Mouse (Mus musculus): ENCODE results near the gene Olfr1153. TPM values are rescaled to one million over a fixed set of nuclear protein-coding genes. Genes with fewer than 3 reads are reported as not detected.

The Olfr1153 gene
- not detected in 2 replicates for total RNA-seq (2012; rRNA removed)

- no peak for DNase-seq (ENCODE audit: low read depth, low spot score)
- in situ Hi-C loops (cut with MboI; ENCODE audit: low sequenced_read_pairs in 2 of 2, unreplicated experiment in 2 of 2), result no loop called here
- H3K36me3 ChIP-seq (ENCODE audit: control insufficient read depth, insufficient read depth, low read length, poor library complexity, severe bottlenecking), result no peaks in the 10 kb centered on the region
- no peaks in the 10 kb centered on the region for H3K4me1 ChIP-seq (ENCODE audit: control insufficient read depth in 2 of 2, insufficient read depth in 2 of 2, low read length in 2 of 2, poor library complexity in 1 of 2)
- H3K27ac ChIP-seq (ENCODE audit: insufficient read depth, low read depth, low read length, poor library complexity, severe bottlenecking), result no peak within 1 kb of the TSS
- H3K4me3 ChIP-seq (ENCODE audit: insufficient read depth in 1 of 2, low read depth in 1 of 2, low read length in 2 of 2, poor library complexity in 1 of 2, severe bottlenecking in 1 of 2), result no peak within 1 kb of the TSS
- no peaks in the 10 kb centered on the region for H3K9me3 ChIP-seq (ENCODE audit: control insufficient read depth, insufficient read depth, low read depth, low read length)
- H3K9ac ChIP-seq (ENCODE audit: insufficient read depth, low read depth, low read length, poor library complexity, severe bottlenecking), result no peak within 1 kb of the TSS
- TF ChIP-seq MAFK (IDR thresholded peaks at IDR 0.05; ENCODE audit: insufficient read depth, low read depth, low read length) (no peak), ZNF384 (IDR thresholded peaks at IDR 0.05; ENCODE audit: low read depth, low read length) (no peak), HCFC1 (IDR thresholded peaks at IDR 0.05; ENCODE audit: borderline replicate concordance, insufficient read depth, low read length) (no peak), CHD2 (IDR thresholded peaks at IDR 0.05; ENCODE audit: low read depth, low read length) (no peak), ZC3H11A (IDR thresholded peaks at IDR 0.05; ENCODE audit: borderline replicate concordance, low read depth, low read length) (no peak)
These were observed at the start of gene Olfr1153 for GRCm38 (mm10) chr2:87894662-87895061. Olfr1153 (plus strand) TSS chr2:87894962.

GRCm38 (mm10) chr2:87855562-87855961 lies 39.2 kb upstream of the Olfr1153 start, which contains the start of gene Olfr1151:
Olfr1151 (plus strand) TSS chr2:87855862.
- H3K36me3 ChIP-seq (ENCODE audit: control insufficient read depth, insufficient read depth, low read length, poor library complexity, severe bottlenecking), result no peaks in the 10 kb centered on the region
- H3K4me1 ChIP-seq (ENCODE audit: control insufficient read depth in 2 of 2, insufficient read depth in 2 of 2, low read length in 2 of 2, poor library complexity in 1 of 2), result no peaks in the 10 kb centered on the region; a peak in 1 of 4 replicates
- DNase-seq (ENCODE audit: low read depth, low spot score), result no peak
- in situ Hi-C loops (cut with MboI; ENCODE audit: low sequenced_read_pairs in 2 of 2, unreplicated experiment in 2 of 2), result no loop called here
- no peaks in the 10 kb centered on the region for H3K9me3 ChIP-seq (ENCODE audit: control insufficient read depth, insufficient read depth, low read depth, low read length)
- H3K27ac ChIP-seq (ENCODE audit: insufficient read depth, low read depth, low read length, poor library complexity, severe bottlenecking), result no peak within 1 kb of the TSS
- no peak within 1 kb of the TSS for H3K9ac ChIP-seq (ENCODE audit: insufficient read depth, low read depth, low read length, poor library complexity, severe bottlenecking)
- H3K4me3 ChIP-seq (ENCODE audit: insufficient read depth in 1 of 2, low read depth in 1 of 2, low read length in 2 of 2, poor library complexity in 1 of 2, severe bottlenecking in 1 of 2), result no peak within 1 kb of the TSS
- no peak for TF ChIP-seq HCFC1 (IDR thresholded peaks at IDR 0.05; ENCODE audit: borderline replicate concordance, insufficient read depth, low read length)
- TF ChIP-seq ZC3H11A (IDR thresholded peaks at IDR 0.05; ENCODE audit: borderline replicate concordance, low read depth, low read length), result no peak
- no peak for TF ChIP-seq ZNF384 (IDR thresholded peaks at IDR 0.05; ENCODE audit: low read depth, low read length)
- TF ChIP-seq CHD2 (IDR thresholded peaks at IDR 0.05; ENCODE audit: low read depth, low read length), result no peak

GRCm38 (mm10) chr2:87866192-87866591 lies 28.6 kb upstream of the Olfr1153 start, which contains the start of gene Olfr1152:
Olfr1152 (plus strand) TSS chr2:87866492.
- in situ Hi-C loops (cut with MboI; ENCODE audit: low sequenced_read_pairs in 2 of 2, unreplicated experiment in 2 of 2), result no loop called here
- H3K36me3 ChIP-seq (ENCODE audit: control insufficient read depth, insufficient read depth, low read length, poor library complexity, severe bottlenecking), result no peaks in the 10 kb centered on the region

GRCm38 (mm10) chr2:87905066-87905465 lies 10.3 kb downstream of the Olfr1153 start, which contains the start of gene Olfr1154:
Olfr1154 (minus strand) TSS chr2:87905166.
- no peaks in the 10 kb centered on the region; the same call in 1 of the 2 replicates for H3K9me3 ChIP-seq (ENCODE audit: control insufficient read depth, insufficient read depth, low read depth, low read length)
- TF ChIP-seq CHD2 (IDR thresholded peaks at IDR 0.05; ENCODE audit: low read depth, low read length) (no peak), HCFC1 (IDR thresholded peaks at IDR 0.05; ENCODE audit: borderline replicate concordance, insufficient read depth, low read length) (no peak), ZC3H11A (IDR thresholded peaks at IDR 0.05; ENCODE audit: borderline replicate concordance, low read depth, low read length) (no peak), ZNF384 (IDR thresholded peaks at IDR 0.05; ENCODE audit: low read depth, low read length) (no peak), MAFK (IDR thresholded peaks at IDR 0.05; ENCODE audit: insufficient read depth, low read depth, low read length) (no peak)
- in situ Hi-C loops (cut with MboI; ENCODE audit: low sequenced_read_pairs in 2 of 2, unreplicated experiment in 2 of 2), result no loop called here
- no peak within 1 kb of the TSS for H3K9ac ChIP-seq (ENCODE audit: insufficient read depth, low read depth, low read length, poor library complexity, severe bottlenecking)
- no peak within 1 kb of the TSS for H3K4me3 ChIP-seq (ENCODE audit: insufficient read depth in 1 of 2, low read depth in 1 of 2, low read length in 2 of 2, poor library complexity in 1 of 2, severe bottlenecking in 1 of 2)
- DNase-seq (ENCODE audit: low read depth, low spot score), result no peak
- no peaks in the 10 kb centered on the region for H3K36me3 ChIP-seq (ENCODE audit: control insufficient read depth, insufficient read depth, low read length, poor library complexity, severe bottlenecking)
- H3K4me1 ChIP-seq (ENCODE audit: control insufficient read depth in 2 of 2, insufficient read depth in 2 of 2, low read length in 2 of 2, poor library complexity in 1 of 2), result no peaks in the 10 kb centered on the region
- H3K27ac ChIP-seq (ENCODE audit: insufficient read depth, low read depth, low read length, poor library complexity, severe bottlenecking), result no peak within 1 kb of the TSS

More at GRCm38 (mm10) chr2:87866192-87866591, 28.6 kb upstream of the Olfr1153 start, which contains the start of gene Olfr1152:
- Histone ChIP-seq H3K4me3 (ENCODE audit: insufficient read depth in 1 of 2, low read depth in 1 of 2, low read length in 2 of 2, poor library complexity in 1 of 2, severe bottlenecking in 1 of 2) (no peak within 1 kb of the TSS), H3K4me1 (ENCODE audit: control insufficient read depth in 2 of 2, insufficient read depth in 2 of 2, low read length in 2 of 2, poor library complexity in 1 of 2) (no peaks in the 10 kb centered on the region), H3K27ac (ENCODE audit: insufficient read depth, low read depth, low read length, poor library complexity, severe bottlenecking) (no peak within 1 kb of the TSS), H3K9ac (ENCODE audit: insufficient read depth, low read depth, low read length, poor library complexity, severe bottlenecking) (no peak within 1 kb of the TSS), H3K9me3 (ENCODE audit: control insufficient read depth, insufficient read depth, low read depth, low read length) (no peaks in the 10 kb centered on the region)
- TF ChIP-seq ZC3H11A (IDR thresholded peaks at IDR 0.05; ENCODE audit: borderline replicate concordance, low read depth, low read length), result no peak
- TF ChIP-seq CHD2 (IDR thresholded peaks at IDR 0.05; ENCODE audit: low read depth, low read length), result no peak
- TF ChIP-seq MAFK (IDR thresholded peaks at IDR 0.05; ENCODE audit: insufficient read depth, low read depth, low read length), result no peak
- no peak for TF ChIP-seq ZNF384 (IDR thresholded peaks at IDR 0.05; ENCODE audit: low read depth, low read length)
- TF ChIP-seq HCFC1 (IDR thresholded peaks at IDR 0.05; ENCODE audit: borderline replicate concordance, insufficient read depth, low read length), result no peak
- no peak for DNase-seq (ENCODE audit: low read depth, low spot score)
